12 mouse cellular contexts compared by ENCODE assay signal in the genomic region with DNA sequence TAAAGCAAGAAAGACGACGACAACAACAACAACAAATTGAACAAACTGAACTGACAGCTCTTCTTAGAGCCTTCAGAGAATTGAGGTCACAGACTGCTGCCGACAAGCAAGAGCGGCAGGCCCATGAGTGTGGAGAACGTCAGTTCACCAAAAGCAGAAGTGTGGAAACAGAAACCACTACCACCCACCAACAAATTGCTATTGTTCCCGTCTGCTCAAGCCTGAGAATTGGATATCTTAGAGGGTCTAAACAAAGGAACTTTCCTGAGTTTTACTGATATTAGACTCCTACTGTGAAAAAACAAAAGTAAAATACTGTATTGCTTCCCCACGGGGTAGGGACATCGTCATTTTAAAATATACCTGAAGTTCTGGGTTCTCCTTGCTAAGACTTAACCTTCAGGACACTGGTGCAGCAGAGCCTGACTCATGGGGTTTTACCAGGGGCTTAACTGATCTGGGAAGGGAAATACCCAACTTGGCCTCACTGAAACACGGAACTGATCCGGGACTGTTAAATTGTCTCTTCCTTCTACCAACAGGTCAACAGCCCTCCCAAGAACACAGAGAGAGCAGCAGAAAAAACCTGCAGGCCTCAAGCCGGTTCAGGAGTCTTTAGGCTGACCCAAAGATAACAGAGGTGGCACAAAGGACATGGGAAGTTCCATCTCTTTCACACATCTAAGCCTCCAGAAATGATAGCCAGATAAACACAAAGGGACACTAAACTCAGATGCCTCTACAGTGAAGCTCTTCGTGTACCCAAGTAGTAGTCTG.
DNase-seq lines count a peak whose midpoint lies in the region; ATAC-seq and TF ChIP-seq lines count a peak whose summit lies in the region.
"Had no signal": no experiment of that assay in that cellular context is flagged by ENCODE, and none has a peak within 500 bp of the region (broad histone marks: within the 10 kb centered on the region; RNA-seq: fewer than 3 reads in every experiment).

No protein-coding gene starts in this region.

- no peak for ATAC-seq in liver, embryonic 13.5 days (ENCODE audit: low read depth)
- ATAC-seq: hindbrain, postnatal 0 days; midbrain, embryonic 16.5 days had no signal

- no peak overlapping the region for H3K27ac ChIP-seq in heart, embryonic 10.5 days
- H3K27ac ChIP-seq in liver, embryonic 13.5 days = peak overlapping the region; percentile 53; the same call in 1 of the 2 replicates
- H3K27ac ChIP-seq in left cerebral cortex, adult 2 months = no peak overlapping the region
- H3K27ac ChIP-seq: embryonic facial prominence, embryonic 10.5 days; hindbrain, postnatal 0 days had no signal

- no peaks in the 10 kb centered on the region for H3K9me3 ChIP-seq in heart, embryonic 10.5 days
- no peaks in the 10 kb centered on the region for H3K9me3 ChIP-seq in liver, embryonic 13.5 days (replicated peaks)
- H3K9me3 ChIP-seq: embryonic facial prominence, embryonic 10.5 days had no signal

- no peaks in the 10 kb centered on the region for H3K27me3 ChIP-seq in heart, embryonic 10.5 days (ENCODE audit: insufficient read depth, poor library complexity, severe bottlenecking)
- H3K27me3 ChIP-seq in liver, embryonic 13.5 days = no peaks in the 10 kb centered on the region

- no peak for TF ChIP-seq CTCF in left cerebral cortex, adult 2 months (IDR thresholded peaks at IDR 0.05)

- H3K36me3 ChIP-seq in heart, embryonic 10.5 days = no peaks in the 10 kb centered on the region
- no peaks in the 10 kb centered on the region for H3K36me3 ChIP-seq in liver, embryonic 13.5 days
- H3K36me3 ChIP-seq: embryonic facial prominence, embryonic 10.5 days had no signal

- H3K4me3 ChIP-seq in heart, embryonic 10.5 days = no peak overlapping the region
- no peak overlapping the region for H3K4me3 ChIP-seq in liver, embryonic 13.5 days (replicated peaks)
- H3K4me3 ChIP-seq in left cerebral cortex, adult 2 months = no peak overlapping the region
- H3K4me3 ChIP-seq: embryonic facial prominence, embryonic 10.5 days had no signal

- peaks cover 23% of the 10 kb centered on the region for H3K4me1 ChIP-seq in heart, embryonic 10.5 days
- peaks cover 4% of the 10 kb centered on the region; the same call in 1 of the 2 replicates for H3K4me1 ChIP-seq in liver, embryonic 13.5 days (replicated peaks)

- WGBS in heart, embryonic 10.5 days = 78% methylated on average over 12 of the region's 12 CpGs
- WGBS in liver, embryonic 13.5 days (ENCODE audit: insufficient replicate concordance) = 29% methylated on average over 12 of the region's 12 CpGs

- intact Hi-C loops in left cerebral cortex, adult 2 months (cut with DNase I) = no loop called here

- DNase-seq in heart, adult 8-10 months (ENCODE audit: low spot score) = peak; percentile 16
- DNase-seq in heart, embryonic 10.5 days (ENCODE audit: low spot score) = no peak
- DNase-seq in CD8-positive naive resting alpha-beta T cell, adult 2 months (ENCODE audit: low read depth in 2 of 2, low spot score in 2 of 2) = peak; percentile 52
- no peak for DNase-seq in liver, embryonic 13.5 days
- peak; percentile 32 for DNase-seq in skeletal muscle tissue, adult 2 months (ENCODE audit: low read depth, low spot score)
- DNase-seq in left cerebral cortex, adult 8-10 months (ENCODE audit: low spot score in 2 of 2) = no peak
- DNase-seq in cerebellum, adult 11 months = no peak
- no peak for DNase-seq in left cerebral cortex, adult 2 months (ENCODE audit: extremely low spot score in 1 of 2, low spot score in 2 of 2)
- DNase-seq: adrenal gland, adult 2 months had no signal

- H3K4me2 ChIP-seq in liver, embryonic 13.5 days = no peak overlapping the region

- H3K9ac ChIP-seq in liver, embryonic 13.5 days = no peak overlapping the region

Comparison
In these comparisons a context has a peak if more than half of its experiments do, and no peak if none do; other contexts are left out.
1. DNase-seq: peak in heart, adult 8-10 months (single experiment), CD8-positive naive resting alpha-beta T cell, adult 2 months (2 of 2) and skeletal muscle tissue, adult 2 months (single experiment); none in heart, embryonic 10.5 days (single experiment), liver, embryonic 13.5 days (single experiment), left cerebral cortex, adult 8-10 months (0 of 2), cerebellum, adult 11 months (single experiment) and left cerebral cortex, adult 2 months (0 of 2).